Mouse (Mus musculus): ENCODE measurements around the gene Dusp5. TPM values are rescaled to one million over a fixed set of nuclear protein-coding genes. Genes with fewer than 3 reads are reported as not detected.

Gene Dusp5
- polyA plus RNA-seq, 1 experiment = 22.5 TPM

- H3K36me3 ChIP-seq (ENCODE audit: control insufficient read depth, insufficient read depth) = no peaks in the 10 kb centered on the region
- H3K27me3 ChIP-seq (ENCODE audit: control insufficient read depth, insufficient read depth, insufficient read length) = no peaks in the 10 kb centered on the region
- H3K79me2 ChIP-seq (ENCODE audit: control insufficient read depth, insufficient read depth) = no peaks in the 10 kb centered on the region
- no peak for TF ChIP-seq USF1 (IDR thresholded peaks at IDR 0.05; ENCODE audit: low read depth)
- no peak for TF ChIP-seq CTCF (IDR thresholded peaks at IDR 0.05; ENCODE audit: control insufficient read depth, insufficient read depth, insufficient read length)
- no peak for TF ChIP-seq FOSL1 (IDR thresholded peaks at IDR 0.05; ENCODE audit: insufficient read depth, low read length, poor library complexity, severe bottlenecking)
- no peak for TF ChIP-seq MYOG (IDR thresholded peaks at IDR 0.05; ENCODE audit: control insufficient read depth, extremely low read depth, insufficient read length)
- TF ChIP-seq MYOD1 (IDR thresholded peaks at IDR 0.05; ENCODE audit: control insufficient read depth, insufficient read length, low read depth) = no peak
- TF ChIP-seq CEBPB (IDR thresholded peaks at IDR 0.05; ENCODE audit: low read depth) = no peak
- TF ChIP-seq MAX (IDR thresholded peaks at IDR 0.05) = no peak
- no peaks in the 10 kb centered on the region for H3K79me3 ChIP-seq (ENCODE audit: low read depth)
- no peak overlapping the region for H3K4me3 ChIP-seq (ENCODE audit: insufficient read depth, poor library complexity, severe bottlenecking)
- no peak overlapping the region for H3ac ChIP-seq (ENCODE audit: control insufficient read depth, insufficient read length, low read depth)
Observed at GRCm38 (mm10) chr19:53502891-53503371, 26.0 kb upstream of the Dusp5 start.

GRCm38 (mm10) chr19:53504181-53504580 is 24.7 kb upstream of the Dusp5 start:
- TF ChIP-seq MYOD1 (IDR thresholded peaks at IDR 0.05; ENCODE audit: control insufficient read depth, insufficient read length, low read depth) (no peak), CEBPB (IDR thresholded peaks at IDR 0.05; ENCODE audit: low read depth) (no peak), MAX (IDR thresholded peaks at IDR 0.05) (no peak), USF1 (IDR thresholded peaks at IDR 0.05; ENCODE audit: low read depth) (no peak), FOSL1 (IDR thresholded peaks at IDR 0.05; ENCODE audit: insufficient read depth, low read length, poor library complexity, severe bottlenecking) (no peak), CTCF (IDR thresholded peaks at IDR 0.05; ENCODE audit: control insufficient read depth, insufficient read depth, insufficient read length) (no peak), MYOG (IDR thresholded peaks at IDR 0.05; ENCODE audit: control insufficient read depth, extremely low read depth, insufficient read length) (no peak)
- H3K4me3 ChIP-seq (ENCODE audit: insufficient read depth, poor library complexity, severe bottlenecking) = no peak overlapping the region
- no peak overlapping the region for H3ac ChIP-seq (ENCODE audit: control insufficient read depth, insufficient read length, low read depth)
- no peaks in the 10 kb centered on the region for H3K27me3 ChIP-seq (ENCODE audit: control insufficient read depth, insufficient read depth, insufficient read length)
- no peaks in the 10 kb centered on the region for H3K79me2 ChIP-seq (ENCODE audit: control insufficient read depth, insufficient read depth)
- no peaks in the 10 kb centered on the region for H3K79me3 ChIP-seq (ENCODE audit: low read depth)
- no peaks in the 10 kb centered on the region for H3K36me3 ChIP-seq (ENCODE audit: control insufficient read depth, insufficient read depth)

- Histone ChIP-seq H3K36me3 (ENCODE audit: control insufficient read depth, insufficient read depth) (no peaks in the 10 kb centered on the region), H3ac (ENCODE audit: control insufficient read depth, insufficient read length, low read depth) (no peak overlapping the region), H3K79me3 (ENCODE audit: low read depth) (no peaks in the 10 kb centered on the region), H3K27me3 (ENCODE audit: control insufficient read depth, insufficient read depth, insufficient read length) (no peaks in the 10 kb centered on the region), H3K79me2 (ENCODE audit: control insufficient read depth, insufficient read depth) (no peaks in the 10 kb centered on the region), H3K4me3 (ENCODE audit: insufficient read depth, poor library complexity, severe bottlenecking) (no peak overlapping the region)
- no peak for TF ChIP-seq FOSL1 (IDR thresholded peaks at IDR 0.05; ENCODE audit: insufficient read depth, low read length, poor library complexity, severe bottlenecking)
- TF ChIP-seq CTCF (IDR thresholded peaks at IDR 0.05; ENCODE audit: control insufficient read depth, insufficient read depth, insufficient read length) = no peak
- no peak for TF ChIP-seq MYOD1 (IDR thresholded peaks at IDR 0.05; ENCODE audit: control insufficient read depth, insufficient read length, low read depth)
- TF ChIP-seq MAX (IDR thresholded peaks at IDR 0.05) = no peak
- TF ChIP-seq USF1 (IDR thresholded peaks at IDR 0.05; ENCODE audit: low read depth) = no peak
Observed at GRCm38 (mm10) chr19:53505728-53506127, 23.2 kb upstream of the Dusp5 start.

GRCm38 (mm10) chr19:53507497-53507896 is 21.4 kb upstream of the Dusp5 start:
- no peak overlapping the region for H3ac ChIP-seq (ENCODE audit: control insufficient read depth, insufficient read length, low read depth)
- TF ChIP-seq FOSL1 (IDR thresholded peaks at IDR 0.05; ENCODE audit: insufficient read depth, low read length, poor library complexity, severe bottlenecking) = no peak
- TF ChIP-seq MYOG (IDR thresholded peaks at IDR 0.05; ENCODE audit: control insufficient read depth, extremely low read depth, insufficient read length) = no peak
- TF ChIP-seq MAX (IDR thresholded peaks at IDR 0.05) = no peak
- no peak for TF ChIP-seq CTCF (IDR thresholded peaks at IDR 0.05; ENCODE audit: control insufficient read depth, insufficient read depth, insufficient read length)
- no peak for TF ChIP-seq CEBPB (IDR thresholded peaks at IDR 0.05; ENCODE audit: low read depth)
- no peak for TF ChIP-seq MYOD1 (IDR thresholded peaks at IDR 0.05; ENCODE audit: control insufficient read depth, insufficient read length, low read depth)
- no peak for TF ChIP-seq USF1 (IDR thresholded peaks at IDR 0.05; ENCODE audit: low read depth)
- H3K79me2 ChIP-seq (ENCODE audit: control insufficient read depth, insufficient read depth) = no peaks in the 10 kb centered on the region
- no peaks in the 10 kb centered on the region for H3K27me3 ChIP-seq (ENCODE audit: control insufficient read depth, insufficient read depth, insufficient read length)
- no peaks in the 10 kb centered on the region for H3K79me3 ChIP-seq (ENCODE audit: low read depth)
- H3K36me3 ChIP-seq (ENCODE audit: control insufficient read depth, insufficient read depth) = no peaks in the 10 kb centered on the region
- no peak overlapping the region for H3K4me3 ChIP-seq (ENCODE audit: insufficient read depth, poor library complexity, severe bottlenecking)

- H3K79me3 ChIP-seq (ENCODE audit: low read depth) = no peaks in the 10 kb centered on the region
- H3K27me3 ChIP-seq (ENCODE audit: control insufficient read depth, insufficient read depth, insufficient read length) = no peaks in the 10 kb centered on the region
- no peaks in the 10 kb centered on the region for H3K36me3 ChIP-seq (ENCODE audit: control insufficient read depth, insufficient read depth)
Observed at GRCm38 (mm10) chr19:53511244-53511934, 17.5 kb upstream of the Dusp5 start.

More at GRCm38 (mm10) chr19:53511244-53511934, 17.5 kb upstream of the Dusp5 start:
- no peak for TF ChIP-seq MYOD1 (IDR thresholded peaks at IDR 0.05; ENCODE audit: control insufficient read depth, insufficient read length, low read depth)
- TF ChIP-seq FOSL1 (IDR thresholded peaks at IDR 0.05; ENCODE audit: insufficient read depth, low read length, poor library complexity, severe bottlenecking) = peak; percentile 50
- H3ac ChIP-seq (ENCODE audit: control insufficient read depth, insufficient read length, low read depth) = no peak overlapping the region
- H3K4me3 ChIP-seq (ENCODE audit: insufficient read depth, poor library complexity, severe bottlenecking) = no peak overlapping the region
- no peaks in the 10 kb centered on the region for H3K79me2 ChIP-seq (ENCODE audit: control insufficient read depth, insufficient read depth)
